Mouse (Mus musculus) 3T3-L1 (cell line): ENCODE results near the gene Reep3.
"Not testable (repeated sequence)": the region's sequence is repeated elsewhere in the genome, so short reads cannot be mapped to it uniquely, and the experiment has no call there.

ENCODE experiments used
- DNase-seq: peaks from one replicate; pipeline ENCODE4 v3.0.0-alpha.2; 2015; ENCODE audit warnings: low read depth, low spot score

The Reep3 gene

GRCm38 (mm10) chr10:67096621-67097436, at the start of gene Reep3:
Gene Reep3, minus strand, starts transcription at chr10:67096945.
- peak; percentile 65 for DNase-seq

- no peak for DNase-seq
Measured at GRCm38 (mm10) chr10:67145623-67146022, 48.9 kb upstream of the Reep3 start.

GRCm38 (mm10) chr10:67144269-67144668, 47.5 kb upstream of the Reep3 start:
- no peak for DNase-seq

GRCm38 (mm10) chr10:67143661-67144060, 46.9 kb upstream of the Reep3 start:
- peak; percentile 81 for DNase-seq

- DNase-seq, result no peak
Measured at GRCm38 (mm10) chr10:67137437-67137836, 40.7 kb upstream of the Reep3 start.

- DNase-seq, result peak; percentile 18
Measured at GRCm38 (mm10) chr10:67134322-67134721, 37.6 kb upstream of the Reep3 start.

- no peak for DNase-seq
Measured at GRCm38 (mm10) chr10:67131709-67132108, 35.0 kb upstream of the Reep3 start.

GRCm38 (mm10) chr10:67129531-67129930, 32.8 kb upstream of the Reep3 start:
- DNase-seq, result no peak

GRCm38 (mm10) chr10:67126859-67127758, 30.4 kb upstream of the Reep3 start:
- peak; percentile 17 for DNase-seq

- peak; percentile 80 for DNase-seq
Measured at GRCm38 (mm10) chr10:67126061-67126858, 29.5 kb upstream of the Reep3 start.

GRCm38 (mm10) chr10:67124156-67124555, 27.4 kb upstream of the Reep3 start:
- no peak for DNase-seq

GRCm38 (mm10) chr10:67123756-67124155, 27.0 kb upstream of the Reep3 start:
- DNase-seq, result no peak

GRCm38 (mm10) chr10:67120640-67121039, 23.9 kb upstream of the Reep3 start:
- DNase-seq, result no peak

GRCm38 (mm10) chr10:67120180-67120579, 23.4 kb upstream of the Reep3 start:
- DNase-seq, result no peak

GRCm38 (mm10) chr10:67119291-67119690, 22.5 kb upstream of the Reep3 start:
- DNase-seq, result no peak

GRCm38 (mm10) chr10:67116251-67116650, 19.5 kb upstream of the Reep3 start:
- peak; percentile 30 for DNase-seq

- DNase-seq, result peak; percentile 56
Measured at GRCm38 (mm10) chr10:67115666-67116091, 18.9 kb upstream of the Reep3 start.

- DNase-seq, result peak; percentile 28
Measured at GRCm38 (mm10) chr10:67115115-67115514, 18.4 kb upstream of the Reep3 start.

- no peak for DNase-seq
Measured at GRCm38 (mm10) chr10:67113833-67114232, 17.1 kb upstream of the Reep3 start.

GRCm38 (mm10) chr10:67112967-67113366, 16.2 kb upstream of the Reep3 start:
- DNase-seq, result not testable (repeated sequence)

GRCm38 (mm10) chr10:67111799-67112177, 15.0 kb upstream of the Reep3 start:
- DNase-seq, result no peak
